Mouse (Mus musculus): ENCODE measurements at regions not wholly inside any gene's neighbourhood (a gene's known extent, or its start where the extent isn't known, plus 50 kb on each side); places are given as distances from the start of the nearest gene placed in this dataset.

GRCm38 (mm10) chr17:47210441-47211196 lies 158.1 kb upstream of the Mrps10 start:
- TF ChIP-seq CTCF (conservative IDR thresholded peaks at IDR 0.05 in 1 of 2, IDR thresholded peaks at IDR 0.05 in 1 of 2; ENCODE audit: low read depth in 2 of 2, low read length in 2 of 2) (no peak), USF2 (conservative IDR thresholded peaks at IDR 0.05; ENCODE audit: low read depth, low read length) (no peak), MAX (IDR thresholded peaks at IDR 0.05; ENCODE audit: low read length) (no peak)

Measured in CH12.LX (cell line).